In the genomic region with DNA sequence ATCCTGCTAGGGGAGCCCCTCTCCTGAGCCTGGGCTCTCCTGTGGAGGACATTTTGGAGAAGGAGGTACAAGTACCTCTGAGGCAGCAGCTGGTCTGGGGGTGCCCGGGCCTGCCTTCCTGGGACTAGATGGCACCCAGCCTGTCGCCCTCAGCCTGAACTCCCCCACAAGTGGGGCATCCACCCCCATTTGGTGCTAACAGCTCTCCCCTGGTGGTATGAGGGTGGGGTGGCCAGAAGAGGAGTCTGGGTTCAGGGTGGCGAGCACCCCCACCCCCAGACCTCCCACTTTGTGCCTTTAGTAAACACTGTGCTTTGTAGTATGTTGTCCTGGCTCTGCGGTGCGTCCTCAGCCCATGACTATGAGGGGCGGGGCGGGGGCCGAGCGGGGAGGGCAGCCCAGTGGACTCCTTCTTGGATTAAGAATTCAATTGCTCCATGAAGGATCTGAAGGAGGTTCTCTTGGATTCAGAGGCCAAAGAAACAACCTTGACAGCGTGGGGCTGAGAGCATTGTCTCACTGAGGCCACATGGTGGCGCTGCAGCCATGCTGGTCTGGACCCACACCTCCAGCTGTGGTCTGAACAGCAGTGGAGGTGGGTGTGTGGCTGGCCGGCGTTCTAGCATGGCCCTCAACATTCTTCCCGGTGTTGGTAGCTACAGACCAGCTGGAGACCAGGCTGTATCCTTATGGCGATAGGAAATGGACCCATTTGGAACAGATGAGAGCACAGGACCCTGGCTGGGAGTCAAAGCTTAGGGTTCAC, we compare ENCODE assay signal across 1 mouse cellular context.
TF ChIP-seq lines count a peak whose summit lies in the region.

No protein-coding gene starts in this region.

TF ChIP-seq in MEL, 35 proteins besides CTCF, POLR2A, EP300 and RAD21:
- TF ChIP-seq E2F4 (IDR thresholded peaks at IDR 0.05; ENCODE audit: borderline replicate concordance, low read depth, low read length): no peak
- TF ChIP-seq USF2 (IDR thresholded peaks at IDR 0.05; ENCODE audit: borderline replicate concordance in 1 of 2, insufficient read depth in 1 of 2, low read depth in 1 of 2, low read length in 2 of 2): no peak
- TF ChIP-seq ZC3H11A (IDR thresholded peaks at IDR 0.05; ENCODE audit: low read depth, low read length): peak; percentile 60
- TF ChIP-seq NELFE (IDR thresholded peaks at IDR 0.05; ENCODE audit: low read depth, low read length): no peak
- TF ChIP-seq MAFK (IDR thresholded peaks at IDR 0.05; ENCODE audit: borderline replicate concordance, low read depth, low read length): no peak
- peak; percentile 49 for TF ChIP-seq MAX (IDR thresholded peaks at IDR 0.05; ENCODE audit: low read length)
- no peak for TF ChIP-seq TCF12 (IDR thresholded peaks at IDR 0.05; ENCODE audit: low read depth, low read length)
- TF ChIP-seq GATA1 (IDR thresholded peaks at IDR 0.05; ENCODE audit: low read depth, low read length): no peak
- TF ChIP-seq ELF1 (IDR thresholded peaks at IDR 0.05; ENCODE audit: low read depth, low read length): no peak
- peak; percentile 74 for TF ChIP-seq SMC3 (IDR thresholded peaks at IDR 0.05; ENCODE audit: low read depth, low read length)
